Mouse (Mus musculus) stomach, postnatal 0 days (tissue): ENCODE data around the gene Kri1.

Experiments
- CTCF ChIP-seq: IDR thresholded peaks from 2 replicates; pipeline ENCODE4 v1.5.1; 2016; ENCODE audit warnings: antibody characterized with exemption, low read depth, mild to moderate bottlenecking, moderate library complexity
- EP300 ChIP-seq: optimal IDR thresholded peaks from 2 replicates; pipeline ENCODE3; 2016; ENCODE audit warnings: antibody characterized with exemption

DNA sequence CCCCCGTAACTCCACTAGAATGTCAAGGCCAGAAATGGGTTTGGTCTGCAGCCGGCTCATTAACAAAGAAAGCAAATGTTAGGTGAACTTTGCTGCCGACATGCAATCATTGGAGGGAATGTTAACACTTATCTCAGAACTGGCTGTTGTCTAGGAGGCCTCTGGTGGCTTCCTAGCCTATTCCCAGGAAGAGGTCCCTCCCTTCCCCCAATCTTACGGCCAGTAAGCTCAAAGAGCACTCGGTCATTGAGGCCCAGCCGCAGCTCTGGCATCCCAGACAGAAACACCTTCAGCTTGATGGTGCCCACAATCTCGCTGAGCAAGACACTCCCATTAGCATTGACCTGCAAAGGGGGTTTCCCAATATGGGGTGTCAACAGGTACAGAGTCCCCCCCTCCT lies 17.3 kb upstream of the Kri1 start:
- TF ChIP-seq CTCF = no peak
- no peak for TF ChIP-seq EP300
